Mouse (Mus musculus): ENCODE measurements around the gene Rbfox1.
A peak's percentile ranks its signal among the peaks of the same experiment; 100 is the strongest.

The Rbfox1 gene

DNA sequence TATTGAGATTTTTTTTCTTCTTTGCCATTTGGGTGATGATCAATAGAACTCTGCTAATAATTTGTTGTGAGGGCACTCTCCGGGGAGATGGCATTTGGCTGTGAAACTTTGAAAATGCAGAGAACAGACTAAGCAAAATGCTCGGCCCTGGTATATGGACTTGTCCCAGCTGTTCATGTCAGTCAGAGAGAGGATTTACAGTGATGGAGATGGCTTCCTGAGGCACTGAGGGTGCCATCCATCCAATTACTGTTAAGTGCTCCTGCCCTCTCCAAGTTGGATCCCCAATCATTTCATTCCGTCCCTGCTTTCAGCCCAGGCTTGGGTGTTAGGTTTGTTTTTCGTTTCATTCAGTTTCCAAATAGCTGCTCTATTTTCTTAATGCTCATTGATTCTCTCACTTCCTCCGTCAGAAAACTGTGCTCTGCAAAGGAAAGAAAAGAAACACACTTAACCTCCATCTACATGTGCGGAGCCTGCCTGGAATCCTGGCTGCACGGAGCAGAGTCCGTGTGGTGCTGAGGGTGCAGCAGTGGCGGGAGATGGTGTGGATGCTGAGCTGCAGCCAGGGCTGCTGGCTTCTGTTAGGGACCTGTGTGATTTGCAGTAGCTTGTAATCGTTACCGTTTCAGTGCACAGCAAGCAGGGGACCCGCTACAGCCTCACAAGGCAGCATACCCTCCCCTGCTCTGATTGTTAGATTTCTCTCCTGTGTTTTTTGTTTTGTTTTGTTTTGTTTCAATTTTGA lies 997.7 kb downstream of the Rbfox1 start:
- no peak for DNase-seq (ENCODE audit: extremely low read depth, insufficient read length, low spot score)

DNA sequence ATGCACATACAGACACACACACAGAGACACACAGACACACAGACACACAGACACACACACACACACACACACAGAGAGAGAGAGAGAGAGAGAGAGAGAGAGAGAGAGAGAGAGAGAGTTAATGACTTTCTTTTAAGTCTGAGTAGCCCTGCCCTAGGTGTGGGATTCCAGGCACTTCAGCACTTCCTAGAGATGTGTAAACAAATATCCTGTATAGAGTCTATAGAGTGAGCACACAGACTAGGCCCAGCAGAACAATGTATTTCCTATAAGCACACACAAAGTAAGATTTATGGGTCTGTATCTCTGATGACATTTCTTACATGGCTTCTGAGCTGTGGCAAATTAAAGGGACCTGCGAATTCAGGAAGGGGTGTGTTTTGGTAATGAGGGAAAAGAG lies 998.6 kb downstream of the Rbfox1 start:
- no peak for DNase-seq (ENCODE audit: extremely low read depth, insufficient read length, low spot score)

- DNase-seq (ENCODE audit: extremely low read depth, insufficient read length, low spot score): no peak
These were observed 1000.5 kb downstream of the Rbfox1 start for GRCm38 (mm10) chr16:6885617-6886016.

DNA sequence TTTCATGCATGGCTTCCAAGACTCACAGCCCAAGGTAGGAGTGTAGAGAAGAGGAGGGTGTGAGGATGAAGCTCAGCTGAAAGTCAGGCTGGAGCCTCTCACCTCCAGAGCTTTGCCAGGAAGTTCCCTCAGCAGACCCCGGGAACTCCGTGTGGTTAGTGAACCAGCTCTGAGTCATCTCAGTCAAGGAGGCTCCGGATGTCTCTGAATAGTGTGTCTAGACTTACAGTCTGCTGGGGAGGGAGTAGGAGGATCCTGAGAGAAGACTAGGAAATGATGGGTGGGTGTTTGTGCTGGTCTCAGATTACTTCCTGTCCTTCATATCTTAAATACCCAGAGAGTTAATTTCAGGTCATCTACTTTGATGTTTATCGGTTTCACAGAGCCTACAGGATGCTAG lies 1004.1 kb downstream of the Rbfox1 start:
- DNase-seq (ENCODE audit: extremely low read depth, insufficient read length, low spot score): peak; percentile 59

- DNase-seq (ENCODE audit: extremely low read depth, insufficient read length, low spot score): no peak
These were observed 1012.6 kb downstream of the Rbfox1 start for GRCm38 (mm10) chr16:6897734-6898133.

GRCm38 (mm10) chr16:6900006-6900405 lies 1014.9 kb downstream of the Rbfox1 start:
- no peak for DNase-seq (ENCODE audit: extremely low read depth, insufficient read length, low spot score)

- DNase-seq (ENCODE audit: extremely low read depth, insufficient read length, low spot score): no peak
These were observed 1019.8 kb downstream of the Rbfox1 start for GRCm38 (mm10) chr16:6904984-6905383.

GRCm38 (mm10) chr16:6906001-6906400 lies 1020.8 kb downstream of the Rbfox1 start:
- DNase-seq (ENCODE audit: extremely low read depth, insufficient read length, low spot score): no peak

GRCm38 (mm10) chr16:6907550-6907949 lies 1022.4 kb downstream of the Rbfox1 start:
- no peak for DNase-seq (ENCODE audit: extremely low read depth, insufficient read length, low spot score)

DNA sequence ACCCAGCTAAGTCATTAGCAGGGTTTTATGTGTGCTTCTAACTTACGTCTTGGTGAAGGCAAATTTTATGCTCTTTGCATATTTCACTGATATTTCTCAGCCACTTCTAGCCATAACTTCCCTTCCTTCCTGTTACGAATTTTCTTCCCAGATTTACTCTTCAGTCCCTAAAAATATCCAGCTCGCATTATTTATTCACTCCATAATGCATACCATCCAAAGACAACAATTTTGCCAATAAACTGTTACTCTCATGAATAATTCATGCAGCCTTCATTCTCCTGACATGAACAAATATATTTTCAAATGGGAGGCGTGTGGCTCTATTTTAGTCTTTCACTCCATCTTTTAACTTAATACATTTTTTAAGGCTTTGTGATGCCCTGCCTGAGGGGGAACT lies 1029.4 kb downstream of the Rbfox1 start:
- no peak for DNase-seq (ENCODE audit: extremely low read depth, insufficient read length, low spot score)

DNA sequence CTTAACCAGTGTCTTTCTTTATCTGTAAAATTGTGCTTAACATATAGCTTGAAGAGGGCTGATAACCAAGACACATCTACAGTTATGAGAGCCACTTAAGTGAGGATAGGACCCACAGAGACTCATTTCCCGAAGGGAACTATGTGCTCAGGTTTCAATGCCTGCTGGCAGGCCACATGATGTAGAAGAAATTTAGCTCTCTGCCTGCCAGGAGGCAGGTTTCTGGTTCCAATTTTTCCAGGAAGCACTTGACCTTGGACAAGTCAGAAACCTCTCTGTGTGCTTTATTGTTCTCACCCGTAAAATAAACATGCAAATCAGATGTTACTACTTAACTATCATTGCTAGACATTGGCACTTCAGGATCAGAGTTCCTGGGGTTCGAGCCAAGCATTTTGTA lies 1033.5 kb downstream of the Rbfox1 start:
- no peak for DNase-seq (ENCODE audit: extremely low read depth, insufficient read length, low spot score)

DNA sequence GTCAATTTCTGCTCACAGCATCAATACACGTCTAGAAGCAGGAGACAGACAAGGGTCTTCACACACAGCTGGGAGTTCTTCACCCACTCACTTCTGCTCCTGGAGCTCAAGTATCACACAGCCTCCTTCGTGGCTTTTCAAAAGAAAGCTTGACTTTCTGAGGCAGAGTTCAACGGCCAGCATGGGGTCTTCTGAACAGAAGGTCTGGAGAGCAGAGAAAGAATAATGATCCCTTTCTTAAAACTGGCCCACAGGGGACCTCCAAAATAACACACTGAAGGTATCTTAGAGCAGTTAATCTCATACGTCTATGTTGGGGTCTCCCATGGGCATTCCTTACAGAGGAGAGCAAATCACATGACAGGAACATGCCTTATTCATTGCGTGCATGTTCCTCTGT lies 1034.5 kb downstream of the Rbfox1 start:
- DNase-seq (ENCODE audit: extremely low read depth, insufficient read length, low spot score): no peak

DNA sequence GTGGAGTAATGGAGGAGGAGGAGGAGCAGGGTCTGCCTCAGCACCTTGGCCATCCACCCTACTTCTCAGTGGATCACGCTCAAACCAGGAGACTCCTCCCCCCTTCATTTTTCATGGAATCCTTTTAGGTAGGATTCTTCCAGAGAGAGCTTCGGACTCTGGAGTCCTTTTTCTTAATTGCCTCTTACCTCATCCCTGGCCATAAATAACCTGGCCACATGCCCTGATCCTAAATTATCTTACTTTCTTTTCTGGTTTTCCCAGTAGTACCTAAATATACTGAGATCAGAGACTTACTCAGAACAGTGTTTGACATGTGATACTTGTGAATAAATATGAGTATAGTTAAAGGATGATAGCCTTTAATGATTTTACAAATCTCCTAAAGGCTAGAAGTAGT lies 1042.5 kb downstream of the Rbfox1 start:
- no peak for DNase-seq (ENCODE audit: extremely low read depth, insufficient read length, low spot score)

GRCm38 (mm10) chr16:6930795-6931194 lies 1045.6 kb downstream of the Rbfox1 start:
- DNase-seq (ENCODE audit: extremely low read depth, insufficient read length, low spot score): no peak

DNA sequence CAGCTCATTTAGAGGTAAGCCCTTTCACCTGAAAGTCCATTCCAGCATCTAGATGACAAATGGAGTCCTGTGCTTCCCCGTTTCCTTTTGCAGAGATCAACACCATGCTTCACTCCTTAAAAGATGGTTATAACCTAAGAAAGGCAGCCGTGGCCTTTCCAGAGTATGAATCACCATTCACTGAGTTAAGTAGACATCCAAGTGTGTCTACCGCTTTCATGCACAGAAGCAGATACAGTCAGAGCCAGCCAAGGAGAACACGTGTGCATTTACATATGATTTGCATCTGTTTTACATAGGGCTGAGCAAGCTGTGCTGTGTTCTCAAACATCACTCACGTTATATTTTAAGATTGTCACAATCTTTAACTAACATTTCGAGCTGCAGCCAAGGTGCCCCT lies 1061.0 kb downstream of the Rbfox1 start:
- no peak for DNase-seq (ENCODE audit: extremely low read depth, insufficient read length, low spot score)

- no peak for DNase-seq (ENCODE audit: extremely low read depth, insufficient read length, low spot score)
These were observed 1064.5 kb downstream of the Rbfox1 start for GRCm38 (mm10) chr16:6949666-6950065.

DNA sequence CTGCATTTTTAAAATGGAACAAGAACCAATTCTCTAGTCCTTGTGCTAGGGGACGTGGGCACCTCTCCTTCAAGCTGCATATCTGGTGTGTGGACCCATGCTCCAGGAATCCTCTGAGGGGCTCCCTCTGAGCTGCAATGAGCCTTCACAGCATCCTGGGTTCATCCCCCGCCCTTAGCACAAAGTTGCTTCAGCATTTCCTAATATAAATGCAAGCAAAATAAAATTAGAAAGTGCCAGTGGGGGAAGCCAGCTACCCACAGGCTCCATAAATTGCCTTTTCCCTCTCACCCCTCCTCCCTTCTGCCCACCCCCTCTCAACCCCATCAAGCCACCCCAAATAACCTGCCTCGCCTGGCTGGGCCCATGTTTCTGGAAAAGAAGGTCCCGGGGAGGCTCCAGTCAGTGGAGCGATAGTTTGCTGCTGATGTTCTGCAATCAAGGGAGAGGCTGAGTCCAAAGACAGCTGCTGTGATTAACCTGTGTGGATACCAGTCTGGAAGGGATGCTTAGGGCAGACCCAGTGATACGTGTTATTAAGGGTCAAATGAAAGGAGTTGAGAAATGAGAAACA lies 1070.0 kb downstream of the Rbfox1 start:
- DNase-seq (ENCODE audit: extremely low read depth, insufficient read length, low spot score): no peak

- no peak for DNase-seq (ENCODE audit: extremely low read depth, insufficient read length, low spot score)
These were observed 1076.8 kb downstream of the Rbfox1 start for GRCm38 (mm10) chr16:6961931-6962379.

DNA sequence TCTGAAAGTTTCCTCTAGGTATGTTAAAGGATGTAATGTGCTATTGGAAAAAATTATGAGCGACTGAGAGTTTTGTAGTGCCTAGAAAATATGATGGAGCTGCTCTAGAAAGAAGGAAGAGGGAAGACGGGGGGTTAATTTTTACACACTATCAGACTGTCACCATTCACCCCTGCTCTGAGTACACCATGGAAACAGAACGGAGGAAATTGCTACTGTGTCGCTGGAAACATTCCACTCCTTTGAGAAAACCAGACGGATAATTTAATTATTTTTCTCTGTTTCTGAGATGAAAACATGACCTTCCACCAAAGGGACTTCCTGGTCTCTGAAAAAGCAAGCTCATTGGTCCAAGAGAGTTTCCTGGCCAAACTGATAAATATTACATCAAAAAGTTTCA lies 1077.4 kb downstream of the Rbfox1 start:
- no peak for DNase-seq (ENCODE audit: extremely low read depth, insufficient read length, low spot score)

- peak; percentile 87 for DNase-seq (ENCODE audit: extremely low read depth, insufficient read length, low spot score)
These were observed 1078.4 kb downstream of the Rbfox1 start for GRCm38 (mm10) chr16:6963533-6963932.

GRCm38 (mm10) chr16:6964720-6965583 lies 1079.8 kb downstream of the Rbfox1 start:
- no peak for DNase-seq (ENCODE audit: extremely low read depth, insufficient read length, low spot score)

DNA sequence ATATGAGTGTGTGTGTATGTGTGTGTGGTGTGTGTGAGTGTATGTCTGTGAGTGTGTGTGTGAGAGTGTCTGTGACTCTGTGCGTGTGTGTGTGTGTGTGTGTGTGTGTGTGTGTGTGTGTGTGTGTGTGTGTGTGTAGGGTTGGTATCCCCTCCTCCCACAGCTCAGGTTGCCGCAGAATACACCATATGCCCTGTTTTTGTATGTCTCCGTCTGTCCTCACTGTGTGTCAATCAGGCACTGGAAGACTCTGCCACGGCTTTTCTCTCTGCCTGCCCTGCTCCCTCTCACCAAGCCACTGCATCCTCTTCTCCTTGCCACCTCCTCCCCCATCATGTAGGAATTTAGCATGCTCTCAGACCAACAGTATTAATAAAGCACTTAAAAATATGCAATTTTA lies 1084.8 kb downstream of the Rbfox1 start:
- no peak for DNase-seq (ENCODE audit: extremely low read depth, insufficient read length, low spot score)
